Mouse (Mus musculus) G1E (cell line): ENCODE results near the gene Nek8.

Experiments used
- CTCF ChIP-seq: IDR thresholded peaks from 2 replicates; pipeline ENCODE4 v1.5.1; 2012; ENCODE audit warnings: low read depth, low read length, inconsistent platforms, mixed read lengths
- GATA1 ChIP-seq: IDR thresholded peaks from 2 replicates; pipeline ENCODE4 v1.6.1; 2012; ENCODE audit warnings: borderline replicate concordance, low read length, inconsistent platforms, mixed read lengths
- GATA2 ChIP-seq: IDR thresholded peaks from 2 replicates; pipeline ENCODE4 v1.6.1; 2012; ENCODE audit warnings: low read depth, low read length, inconsistent platforms, borderline replicate concordance
- TAL1 ChIP-seq: conservative IDR thresholded peaks from 2 replicates; pipeline ENCODE4 v1.6.1; 2012; ENCODE audit warnings: low read depth, low read length, inconsistent platforms, mixed read lengths

DNA sequence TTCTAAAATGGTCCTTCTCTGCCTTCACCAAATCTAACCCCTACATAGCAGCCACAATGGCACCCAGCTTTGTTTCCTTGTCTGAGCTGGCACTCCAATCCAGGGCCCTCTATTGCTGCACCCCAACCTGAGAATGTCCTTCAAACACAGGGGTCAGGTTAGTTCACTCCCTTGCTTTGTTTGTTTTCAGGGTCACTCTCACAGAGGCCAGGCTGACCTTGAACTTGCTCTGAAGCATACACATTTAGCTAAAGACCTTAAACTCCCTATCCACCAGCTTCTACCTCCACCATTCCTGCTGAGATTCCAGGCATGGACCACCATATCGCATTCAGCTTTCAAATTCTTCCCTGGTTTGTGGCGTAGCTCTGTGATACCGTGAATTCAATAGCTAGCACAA lies 2.0 kb downstream of the Nek8 start:
- TF ChIP-seq GATA2 (no peak), CTCF (no peak), TAL1 (no peak), GATA1 (no peak)
